Mouse (Mus musculus) heart, adult 2 months (tissue): ENCODE data around the gene Rnf181.

Source experiments
- CTCF ChIP-seq: fragments of 200-600 bp; IDR thresholded peaks from 2 replicates; pipeline ENCODE4 v1.8.1; 2022; ENCODE audit warnings: antibody characterized with exemption, mild to moderate bottlenecking, moderate library complexity
- POLR2A ChIP-seq: fragments of 200-500 bp; IDR thresholded peaks from 2 replicates; pipeline ENCODE4 v1.6.1; 2011; ENCODE audit warnings: mild to moderate bottlenecking, low read depth, low read length, control low read depth; ENCODE audit not compliant: insufficient read depth

- TF ChIP-seq POLR2A (no peak), CTCF (no peak)
These were observed 7.4 kb downstream of the Rnf181 start for GRCm38 (mm10) chr6:72359343-72359742.
